21 mouse cellular contexts compared by ENCODE assay signal in the genomic region with DNA sequence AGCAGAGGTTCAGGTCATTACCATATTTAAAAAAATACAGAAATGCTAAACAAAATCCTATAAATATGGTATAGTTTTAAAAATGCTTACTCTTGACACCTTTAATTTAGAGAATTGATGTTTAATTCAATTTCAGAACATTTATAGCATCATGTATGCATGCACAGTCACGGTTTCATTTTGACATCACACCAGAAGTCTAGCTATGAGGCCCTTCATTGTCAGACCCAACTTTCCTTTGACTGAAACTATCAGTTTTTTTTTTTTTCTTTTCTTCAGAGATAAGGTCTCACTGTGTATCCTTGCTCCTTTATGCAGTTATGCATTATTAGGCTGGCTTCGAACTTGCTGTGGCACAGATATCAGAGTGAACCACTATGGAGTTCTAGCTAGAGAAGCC.
"Had no signal": no experiment of that assay in that cellular context is flagged by ENCODE, and none has a peak within 500 bp of the region (broad histone marks: within the 10 kb centered on the region; RNA-seq: fewer than 3 reads in every experiment).

No protein-coding gene starts in this region.

- H3K27me3 ChIP-seq: embryonic facial prominence, embryonic 12.5 days; embryonic facial prominence, embryonic 13.5 days; embryonic facial prominence, embryonic 15.5 days; forebrain, embryonic 12.5 days; forebrain, embryonic 13.5 days; forebrain, embryonic 15.5 days had no signal

- H3K4me3 ChIP-seq: embryonic facial prominence, embryonic 10.5 days; embryonic facial prominence, embryonic 12.5 days; embryonic facial prominence, embryonic 13.5 days; embryonic facial prominence, embryonic 15.5 days; erythroblast, embryonic 14.5 days; forebrain, embryonic 10.5 days; forebrain, embryonic 12.5 days; forebrain, embryonic 13.5 days; forebrain, embryonic 15.5 days; gastrocnemius, adult 2 months; heart, adult 2 months had no signal

- DNase-seq: cerebellum, adult 9-10 months; cerebellum, adult 9-11 months; cerebellum, postnatal 36 days; embryo, embryonic 11 days; forebrain, postnatal 0 days; gastrocnemius, adult 2 months; gastrocnemius, postnatal 10 days; gastrocnemius, postnatal 14 days; gastrocnemius, postnatal 25 days; gastrocnemius, postnatal 36 days; heart, adult 18-20 months; heart, adult 2 months had no signal

- H3K4me1 ChIP-seq: embryonic facial prominence, embryonic 10.5 days; embryonic facial prominence, embryonic 12.5 days; embryonic facial prominence, embryonic 13.5 days; embryonic facial prominence, embryonic 15.5 days; forebrain, embryonic 12.5 days; forebrain, embryonic 13.5 days; forebrain, embryonic 15.5 days had no signal

- H3K9me3 ChIP-seq: embryonic facial prominence, embryonic 10.5 days; embryonic facial prominence, embryonic 12.5 days; embryonic facial prominence, embryonic 13.5 days; embryonic facial prominence, embryonic 15.5 days; forebrain, embryonic 10.5 days; forebrain, embryonic 12.5 days; forebrain, embryonic 13.5 days; forebrain, embryonic 15.5 days had no signal

- H3K36me3 ChIP-seq: embryonic facial prominence, embryonic 10.5 days; embryonic facial prominence, embryonic 12.5 days; embryonic facial prominence, embryonic 13.5 days; embryonic facial prominence, embryonic 15.5 days; forebrain, embryonic 10.5 days; forebrain, embryonic 12.5 days; forebrain, embryonic 15.5 days had no signal

- H3K9ac ChIP-seq: embryonic facial prominence, embryonic 12.5 days; embryonic facial prominence, embryonic 13.5 days; embryonic facial prominence, embryonic 15.5 days; forebrain, embryonic 12.5 days; forebrain, embryonic 13.5 days; forebrain, embryonic 15.5 days; forebrain, postnatal 0 days had no signal

- H3K4me2 ChIP-seq: embryonic facial prominence, embryonic 12.5 days; embryonic facial prominence, embryonic 13.5 days; embryonic facial prominence, embryonic 15.5 days; forebrain, embryonic 12.5 days; forebrain, embryonic 13.5 days; forebrain, embryonic 15.5 days had no signal

- H3K27ac ChIP-seq: embryonic facial prominence, embryonic 10.5 days; embryonic facial prominence, embryonic 12.5 days; embryonic facial prominence, embryonic 13.5 days; embryonic facial prominence, embryonic 15.5 days; forebrain, embryonic 10.5 days; forebrain, embryonic 12.5 days; forebrain, embryonic 13.5 days; forebrain, embryonic 15.5 days; gastrocnemius, adult 2 months; heart, adult 2 months had no signal
